Mouse (Mus musculus) monocyte, adult 2 months (primary cell): ENCODE data around the gene Atp5s.

Source experiments
- DNase-seq, 2 experiments: peaks; one replicate each; pipeline ENCODE4 v3.0.0; 2022; ENCODE audit warnings: low spot score in 2 of 2, low read depth in 1 of 2

Atp5s gene

DNA sequence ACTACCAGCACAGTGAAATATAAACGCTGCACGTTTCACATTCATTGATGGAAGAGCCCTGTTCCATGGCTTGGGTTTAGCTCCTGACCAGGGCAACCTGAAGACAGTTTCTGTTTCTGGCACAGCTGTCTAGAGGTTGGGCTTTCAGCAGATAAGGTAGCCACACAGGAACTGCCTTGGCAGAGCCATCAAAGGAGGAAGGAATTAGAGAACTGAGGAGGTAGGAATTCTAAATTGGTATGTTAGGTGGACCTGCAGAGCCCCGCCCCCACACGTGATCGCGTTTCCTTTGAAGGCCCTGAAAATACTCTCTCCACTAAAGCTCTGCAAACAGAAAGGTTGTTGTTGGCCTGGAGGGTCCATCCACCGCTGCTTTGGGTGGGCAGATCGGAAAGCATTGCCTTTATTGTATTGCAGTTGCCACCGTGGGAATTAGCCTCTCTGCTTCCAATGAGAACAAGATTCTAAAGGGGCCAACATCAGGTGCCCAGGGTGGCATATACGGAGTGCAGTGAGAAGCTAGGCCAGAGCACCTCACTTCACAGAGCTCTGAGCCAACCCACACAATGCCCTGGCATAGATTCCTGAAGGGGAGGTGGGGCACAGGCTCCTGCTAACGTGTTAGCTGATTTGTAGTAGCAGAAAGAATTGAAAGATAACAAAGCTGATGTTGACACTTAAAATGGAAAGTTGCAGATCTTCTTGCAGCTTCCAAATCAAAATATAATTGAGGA is 52.0 kb downstream of the Atp5s start:
- no peak for DNase-seq

DNA sequence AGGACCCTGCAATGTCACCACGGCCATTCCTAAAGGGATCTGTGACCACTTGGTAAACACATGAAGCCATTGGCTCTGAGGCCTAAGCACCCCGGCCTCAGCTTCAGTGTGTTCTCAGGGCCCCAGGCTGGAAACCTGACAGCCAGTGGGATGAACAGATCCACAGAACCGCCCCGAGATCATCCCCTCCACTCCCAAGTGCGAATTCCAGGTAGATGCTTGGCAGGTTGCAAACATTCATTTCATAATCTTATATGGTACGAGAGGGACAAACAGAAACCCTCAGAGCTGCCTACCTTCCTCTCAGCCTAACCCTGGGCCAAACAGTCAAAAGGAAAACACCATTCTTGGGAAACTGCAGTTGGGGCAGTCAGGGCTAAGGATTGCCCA is 52.6 kb downstream of the Atp5s start:
- DNase-seq = no peak

DNA sequence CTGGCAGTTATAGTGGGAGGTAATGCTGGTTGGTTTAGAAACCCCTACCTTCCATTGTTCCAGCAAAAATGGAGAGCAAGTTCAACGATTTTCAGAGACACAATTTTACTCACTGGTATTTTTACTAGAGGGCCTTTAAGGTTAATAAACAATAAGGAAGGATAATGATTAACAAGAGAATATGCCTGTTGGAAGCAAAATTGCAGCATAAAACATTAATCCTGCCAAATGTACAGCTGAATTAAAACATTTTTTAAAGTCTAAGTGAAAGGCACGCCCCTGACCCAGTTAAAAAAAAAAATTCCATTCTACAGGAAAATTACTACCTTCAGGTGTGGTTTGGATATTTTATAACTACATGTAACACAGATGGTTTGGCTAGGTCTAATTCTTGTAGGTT is 53.2 kb downstream of the Atp5s start:
- DNase-seq = no peak

GRCm38 (mm10) chr12:69781480-69781879 is 56.7 kb downstream of the Atp5s start:
- DNase-seq = no peak

DNA sequence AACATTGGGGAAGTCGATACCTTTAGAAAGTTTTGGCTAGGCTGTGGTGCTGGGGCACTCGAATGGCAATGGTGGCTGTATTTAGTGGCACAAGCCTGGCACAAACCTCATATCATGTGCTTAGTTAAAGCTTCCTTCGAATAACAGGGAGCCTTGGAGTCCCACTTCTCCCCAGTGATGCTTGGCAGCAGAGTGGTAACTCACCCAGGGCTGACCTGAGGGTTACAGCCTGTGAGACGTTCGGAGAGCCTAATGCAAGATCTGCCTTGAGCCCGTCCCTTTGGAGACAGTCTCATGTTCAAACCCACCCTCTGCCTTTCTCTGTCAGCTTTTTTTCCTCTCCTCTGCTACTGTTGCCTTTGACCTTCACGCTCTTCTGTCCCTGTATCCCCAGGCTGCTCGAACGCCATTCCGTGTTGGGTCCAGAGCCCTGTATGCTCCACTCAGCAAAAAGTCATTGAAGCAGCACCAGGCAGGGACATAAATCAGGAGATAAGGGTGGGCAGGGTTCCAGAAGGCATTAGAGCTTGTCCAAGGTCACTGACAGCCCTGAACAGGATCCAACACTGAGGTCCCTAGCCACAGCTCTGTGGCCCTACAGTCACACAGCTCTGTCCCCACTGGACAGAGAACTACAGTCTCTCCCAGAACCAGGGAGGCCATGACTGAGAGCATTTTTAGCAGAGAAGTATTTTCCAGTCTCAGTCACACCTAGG is 57.3 kb downstream of the Atp5s start:
- no peak for DNase-seq

- no peak for DNase-seq
Observed at GRCm38 (mm10) chr12:69783247-69784025, 58.7 kb downstream of the Atp5s start.

DNA sequence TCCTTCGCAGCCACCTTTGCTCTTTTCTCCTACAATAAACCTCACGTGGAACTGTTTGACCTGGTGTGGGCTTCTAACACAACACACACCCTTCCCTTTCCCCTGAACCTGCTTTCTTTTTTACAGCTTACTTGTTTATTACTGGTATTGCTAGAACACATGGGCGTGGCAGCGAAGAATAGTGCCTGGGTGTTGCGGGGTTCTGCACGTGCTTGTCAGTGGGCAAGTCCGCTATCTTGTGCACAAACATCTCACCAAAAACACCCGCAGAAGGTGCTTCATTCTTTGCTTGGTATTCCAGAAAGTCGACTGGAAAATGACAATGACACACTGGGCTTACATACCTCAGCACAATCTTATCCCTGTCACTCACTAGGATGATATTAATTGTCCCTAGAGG is 60.7 kb downstream of the Atp5s start:
- no peak for DNase-seq

- DNase-seq = no peak
Observed at GRCm38 (mm10) chr12:69788380-69788779, 63.6 kb downstream of the Atp5s start.

DNA sequence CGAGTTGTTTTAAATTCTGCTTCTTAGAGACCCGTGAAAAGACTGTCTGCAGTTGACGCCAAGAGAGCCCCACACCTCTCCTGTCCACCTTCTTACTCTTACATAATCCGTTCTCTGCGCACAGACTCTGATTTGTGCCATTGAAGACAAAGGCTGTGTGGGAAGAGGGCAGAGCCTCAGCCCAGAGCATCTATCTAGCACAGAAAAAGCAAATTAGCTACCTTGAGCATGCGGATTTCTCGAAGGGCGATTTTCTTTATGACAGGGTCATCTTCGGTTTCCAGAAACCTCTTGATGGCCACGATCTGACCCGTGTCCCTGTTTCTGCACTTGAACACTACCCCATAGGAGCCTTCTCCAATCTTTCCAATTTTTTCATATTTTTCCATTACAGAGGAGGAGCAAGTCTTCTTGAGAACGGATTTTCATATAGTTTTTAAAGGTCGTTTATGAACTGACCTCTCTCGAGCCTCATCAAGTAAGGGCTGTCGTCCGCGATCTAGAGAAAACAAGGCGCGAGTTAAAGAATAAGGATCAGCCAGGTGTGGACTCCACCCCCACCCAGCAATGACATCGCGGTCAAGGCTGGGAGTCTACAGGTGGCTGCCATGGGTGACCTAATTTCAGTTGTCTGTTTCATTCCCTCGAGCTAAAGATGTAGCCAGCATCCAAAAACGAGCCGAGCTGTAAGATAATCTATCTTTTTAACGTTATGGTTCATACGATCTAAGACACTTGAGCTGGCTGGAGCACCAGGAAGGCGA is 65.2 kb downstream of the Atp5s start:
- no peak for DNase-seq

GRCm38 (mm10) chr12:69790530-69791505 is 66.1 kb downstream of the Atp5s start, which contains the start of gene Cdkl1:
Gene Cdkl1 (minus strand): TSS chr12:69791267.
- peak in 1 of 2 experiments; percentile 6 for DNase-seq
